Mouse (Mus musculus): Measurements from ENCODE around the gene Tet3.

GRCm38 (mm10) chr6:83445796-83446195 is 13.1 kb downstream of the Tet3 start:
- TF ChIP-seq POLR2A (IDR thresholded peaks at IDR 0.05; ENCODE audit: low read depth, low read length): no peak
- TF ChIP-seq CTCF (IDR thresholded peaks at IDR 0.05; ENCODE audit: extremely low read depth, insufficient read length, insufficient replicate concordance, low read depth, low read length): no peak
